Comparison of ENCODE assay signal across 7 mouse cellular contexts in genomic region chr9:26519581-26520501, GRCm38 (mm10).
DNase-seq lines count a peak whose midpoint lies in the region; ATAC-seq and TF ChIP-seq lines count a peak whose summit lies in the region.

No protein-coding gene starts in this region.

- intact Hi-C loops in heart, postnatal 36 days (cut with DNase I): no loop called here

- H3K4me3 ChIP-seq in limb, embryonic 12.5 days (replicated peaks): no peak overlapping the region
- H3K4me3 ChIP-seq in limb, embryonic 10.5 days: no peak overlapping the region
- no peak overlapping the region for H3K4me3 ChIP-seq in embryonic facial prominence, embryonic 10.5 days
- no peak overlapping the region for H3K4me3 ChIP-seq in lung, postnatal 0 days (ENCODE audit: low read depth, low read length)

- H3K4me2 ChIP-seq in limb, embryonic 12.5 days: no peak overlapping the region
- no peak overlapping the region for H3K4me2 ChIP-seq in lung, postnatal 0 days (replicated peaks; ENCODE audit: low read depth, low read length)

- 0 out of 2 replicates have a peak overlapping the region, but pooled peaks have one; percentile 37 for H3K27ac ChIP-seq in limb, embryonic 12.5 days
- no peak overlapping the region for H3K27ac ChIP-seq in limb, embryonic 10.5 days
- no peak overlapping the region for H3K27ac ChIP-seq in embryonic facial prominence, embryonic 10.5 days (replicated peaks)
- H3K27ac ChIP-seq in lung, postnatal 0 days (ENCODE audit: low read length): no peak overlapping the region

- 0 out of 2 replicates have a peak, but pooled peaks cover 8% of the 10 kb centered on the region for H3K4me1 ChIP-seq in limb, embryonic 12.5 days (replicated peaks)
- H3K4me1 ChIP-seq in limb, embryonic 10.5 days: no peaks in the 10 kb centered on the region
- peaks cover 8% of the 10 kb centered on the region for H3K4me1 ChIP-seq in embryonic facial prominence, embryonic 10.5 days
- no peaks in the 10 kb centered on the region for H3K4me1 ChIP-seq in lung, postnatal 0 days (ENCODE audit: insufficient read depth, low read depth, low read length)

- ATAC-seq in limb, embryonic 12.5 days (ENCODE audit: insufficient number of reproducible peaks, insufficient read depth, low FRiP score, low TSS enrichment, low read depth): no peak
- ATAC-seq in lung, postnatal 0 days: peak; percentile 67
- ATAC-seq in megakaryocyte, adult 5-6 weeks (ENCODE audit: poor library complexity, severe bottlenecking): no peak

- H3K9ac ChIP-seq in limb, embryonic 12.5 days (replicated peaks): no peak overlapping the region
- no peak overlapping the region for H3K9ac ChIP-seq in lung, postnatal 0 days (replicated peaks; ENCODE audit: low read depth)

- 62% methylated on average over 5 of the region's 5 CpGs for WGBS in limb, embryonic 12.5 days
- WGBS in limb, embryonic 10.5 days: 70% methylated on average over 5 of the region's 5 CpGs
- WGBS in embryonic facial prominence, embryonic 10.5 days: 45% methylated on average over 5 of the region's 5 CpGs
- 41% methylated on average over 5 of the region's 5 CpGs for WGBS in lung, postnatal 0 days

- H3K36me3 ChIP-seq in limb, embryonic 12.5 days: no peaks in the 10 kb centered on the region
- no peaks in the 10 kb centered on the region for H3K36me3 ChIP-seq in limb, embryonic 10.5 days
- no peaks in the 10 kb centered on the region for H3K36me3 ChIP-seq in embryonic facial prominence, embryonic 10.5 days (replicated peaks)
- no peaks in the 10 kb centered on the region for H3K36me3 ChIP-seq in lung, postnatal 0 days (ENCODE audit: insufficient read depth, low read length)

- no peak for TF ChIP-seq CTCF in lung, postnatal 0 days (IDR thresholded peaks at IDR 0.05)

- H3K27me3 ChIP-seq in limb, embryonic 12.5 days: no peaks in the 10 kb centered on the region
- no peaks in the 10 kb centered on the region for H3K27me3 ChIP-seq in limb, embryonic 10.5 days (ENCODE audit: low read depth, poor library complexity, severe bottlenecking)
- no peaks in the 10 kb centered on the region for H3K27me3 ChIP-seq in embryonic facial prominence, embryonic 10.5 days (replicated peaks; ENCODE audit: low read depth, poor library complexity, severe bottlenecking)
- no peaks in the 10 kb centered on the region for H3K27me3 ChIP-seq in lung, postnatal 0 days (replicated peaks; ENCODE audit: insufficient read depth, low read length)

- TF ChIP-seq EP300 in lung, postnatal 0 days (IDR thresholded peaks at IDR 0.05): no peak

- DNase-seq in limb, embryonic 10.5 days (ENCODE audit: low spot score): no peak
- DNase-seq in embryonic facial prominence, embryonic 10.5 days (ENCODE audit: low spot score): peak; percentile 11
- peak; percentile 16 to 34 for DNase-seq in heart, postnatal 36 days
- peak; percentile 25 for DNase-seq in lung, postnatal 0 days (ENCODE audit: low spot score)
- DNase-seq in right cerebral cortex, postnatal 25 days: peak; percentile 17

- H3K9me3 ChIP-seq in limb, embryonic 12.5 days: no peaks in the 10 kb centered on the region
- no peaks in the 10 kb centered on the region for H3K9me3 ChIP-seq in limb, embryonic 10.5 days (replicated peaks)
- H3K9me3 ChIP-seq in embryonic facial prominence, embryonic 10.5 days: no peaks in the 10 kb centered on the region
- H3K9me3 ChIP-seq in lung, postnatal 0 days (ENCODE audit: low read length): no peaks in the 10 kb centered on the region
